Mouse (Mus musculus) frontal cortex, postnatal 14 days (tissue): ENCODE measurements around the gene Scoc.
A peak's percentile ranks its signal among the peaks of the same experiment; 100 is the strongest.

Source experiments
- DNase-seq, 2 experiments: peaks; one replicate each; pipeline ENCODE4 v3.0.0; 2022; ENCODE audit warnings: low spot score in 2 of 2

Scoc gene

GRCm38 (mm10) chr8:83405548-83405947 lies 52.6 kb downstream of the Scoc start:
- DNase-seq: no peak

- no peak for DNase-seq
Observed at GRCm38 (mm10) chr8:83397726-83398125, 60.5 kb downstream of the Scoc start.

- DNase-seq: no peak
Observed at GRCm38 (mm10) chr8:83396680-83397079, 61.5 kb downstream of the Scoc start.

GRCm38 (mm10) chr8:83394325-83394724 lies 63.9 kb downstream of the Scoc start:
- DNase-seq: no peak

GRCm38 (mm10) chr8:83392521-83392920 lies 65.7 kb downstream of the Scoc start:
- DNase-seq: no peak

- DNase-seq: no peak
Observed at GRCm38 (mm10) chr8:83390006-83390701, 68.0 kb downstream of the Scoc start.

GRCm38 (mm10) chr8:83389316-83390005 lies 68.7 kb downstream of the Scoc start, which contains the start of gene Clgn:
Gene Clgn (plus strand): TSS chr8:83389867.
- peak; percentile 31 to 50 for DNase-seq

GRCm38 (mm10) chr8:83382850-83383249 lies 75.3 kb downstream of the Scoc start:
- no peak for DNase-seq

- DNase-seq: no peak
Observed at GRCm38 (mm10) chr8:83381016-83381415, 77.2 kb downstream of the Scoc start.

- no peak for DNase-seq
Observed at GRCm38 (mm10) chr8:83380141-83380540, 78.0 kb downstream of the Scoc start.
